Mouse (Mus musculus): Measurements from ENCODE around the gene Kif26a.

Kif26a gene

GRCm38 (mm10) chr12:112145875-112146651 lies at the start of gene Kif26a:
Gene Kif26a, plus strand, starts transcription at chr12:112146208.
- DNase-seq = peak in 1 of 2 experiments; percentile 21

DNA sequence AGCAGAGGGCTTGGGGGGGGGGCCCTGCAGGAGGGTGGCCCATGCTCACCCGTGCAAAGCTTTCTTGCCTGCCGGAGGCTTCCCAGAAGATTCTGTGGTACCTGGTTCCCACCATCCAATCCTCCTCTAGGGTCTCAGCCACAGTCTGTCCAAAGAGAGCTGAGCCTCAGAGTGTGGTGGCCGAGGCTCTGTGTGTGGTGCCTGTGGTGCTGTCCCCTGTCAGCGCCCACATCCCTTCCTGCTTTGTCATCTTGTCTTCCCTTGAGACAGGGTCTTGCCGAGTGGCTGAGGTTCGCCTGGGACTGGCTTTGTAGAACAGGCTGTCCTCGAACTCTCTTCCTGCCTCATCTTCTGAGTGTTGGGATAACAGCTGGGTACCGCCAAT lies 49.3 kb upstream of the Kif26a start:
- no peak for DNase-seq

GRCm38 (mm10) chr12:112100106-112100505 lies 45.9 kb upstream of the Kif26a start:
- DNase-seq = no peak

- no peak for DNase-seq
Observed at GRCm38 (mm10) chr12:112101045-112101444, 45.0 kb upstream of the Kif26a start.

- DNase-seq = no peak
Observed at GRCm38 (mm10) chr12:112103179-112103578, 42.8 kb upstream of the Kif26a start.

GRCm38 (mm10) chr12:112104890-112105289 lies 41.1 kb upstream of the Kif26a start:
- DNase-seq = no peak

- no peak for DNase-seq
Observed at GRCm38 (mm10) chr12:112106541-112106971, 39.5 kb upstream of the Kif26a start, which contains the start of gene Aspg. Gene Aspg, plus strand, starts transcription at chr12:112106679.

DNA sequence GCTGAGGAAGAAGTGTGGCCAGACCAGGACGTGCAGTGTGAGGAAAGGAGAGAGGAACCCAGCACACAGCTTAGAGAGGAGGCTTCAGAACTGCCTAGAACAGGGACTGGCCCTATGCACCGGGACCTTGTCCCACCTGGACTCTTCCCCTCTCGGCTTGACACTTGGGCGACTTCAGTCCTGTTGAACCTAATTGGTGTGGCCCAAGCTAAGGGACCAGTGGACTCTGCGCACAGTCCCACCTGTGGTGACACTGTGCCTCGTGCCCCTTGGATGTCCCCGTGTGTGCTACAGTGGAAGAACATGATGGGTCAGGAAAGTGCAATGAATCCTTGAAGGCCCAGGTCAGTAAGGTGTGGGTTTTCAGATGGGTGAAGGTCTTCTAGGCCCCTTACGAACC lies 38.3 kb upstream of the Kif26a start:
- no peak for DNase-seq

DNA sequence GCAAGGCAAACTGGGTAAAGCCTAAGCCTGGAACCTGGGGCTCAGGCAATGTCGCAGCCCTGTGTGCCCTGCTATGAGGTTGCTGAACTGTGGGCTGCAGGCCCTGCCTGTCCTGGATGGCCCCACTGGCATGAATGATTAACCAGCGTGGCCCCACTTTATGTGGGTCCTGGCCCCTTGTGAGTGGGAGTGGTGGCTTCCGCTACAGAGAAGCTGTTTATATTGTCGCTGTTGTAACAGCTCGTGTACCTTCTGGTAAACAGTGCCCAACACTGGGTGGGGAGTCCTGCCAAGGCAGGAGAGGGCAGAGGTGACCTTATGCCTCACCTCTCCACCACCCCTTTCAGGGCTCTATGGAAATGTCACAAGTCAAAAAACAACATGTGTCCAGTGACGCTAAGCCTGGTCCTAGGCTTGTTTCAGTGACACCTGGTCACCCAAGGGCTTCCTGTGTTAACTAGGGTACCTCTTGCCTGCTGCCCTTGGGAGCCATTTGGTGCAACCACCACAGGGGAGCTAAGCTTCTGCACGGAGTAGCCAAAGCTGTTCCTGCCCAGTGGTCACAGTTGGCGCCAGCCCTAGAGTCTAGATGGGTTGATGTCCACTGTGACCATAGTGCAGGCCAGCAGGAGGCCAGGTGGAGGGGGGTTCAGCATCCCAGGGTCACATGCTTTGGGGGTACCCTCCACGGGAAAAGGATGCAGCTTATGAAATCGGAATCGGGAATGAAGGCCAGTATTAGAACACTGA lies 37.1 kb upstream of the Kif26a start:
- DNase-seq = no peak

DNA sequence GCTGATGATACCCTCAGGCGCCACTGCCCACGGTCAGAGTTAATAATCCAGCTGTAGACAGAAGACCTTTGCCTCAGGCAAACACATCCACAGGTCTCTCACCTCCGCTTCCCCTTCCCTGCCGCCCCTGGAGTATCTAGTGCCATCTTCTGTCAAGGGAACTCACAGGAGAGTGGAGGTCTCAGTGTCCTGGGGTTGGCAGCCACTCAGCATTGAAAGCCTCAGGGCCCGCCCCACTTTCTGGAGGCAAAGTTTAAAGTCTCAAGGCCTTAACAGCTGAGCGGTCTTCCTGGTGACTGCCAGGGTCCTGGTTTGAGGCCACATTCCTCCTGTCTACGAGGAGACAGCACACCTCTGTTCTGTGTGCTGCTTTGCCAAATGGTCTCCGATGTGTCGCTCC lies 36.3 kb upstream of the Kif26a start:
- DNase-seq = no peak

DNA sequence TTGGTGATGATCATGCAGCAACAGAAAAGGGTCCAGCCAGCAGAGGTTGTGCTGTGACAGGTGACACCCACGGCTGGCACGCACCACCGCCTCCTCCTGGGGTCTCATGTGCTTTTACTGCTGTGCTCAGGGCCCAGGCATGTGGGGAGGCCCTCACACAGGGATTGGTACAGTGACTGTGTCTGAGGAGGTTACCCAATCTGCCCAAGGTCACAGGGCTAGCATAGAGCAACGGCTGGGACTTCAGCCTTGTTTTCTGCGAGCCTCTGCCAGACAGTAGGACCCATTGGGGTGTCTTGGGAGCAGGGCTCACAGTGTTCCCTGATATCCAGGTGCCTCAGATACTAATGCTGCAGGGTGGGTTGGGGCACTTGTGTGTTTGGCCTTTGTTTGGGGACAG lies 34.7 kb upstream of the Kif26a start:
- no peak for DNase-seq

GRCm38 (mm10) chr12:112112235-112112634 lies 33.8 kb upstream of the Kif26a start:
- DNase-seq = no peak

DNA sequence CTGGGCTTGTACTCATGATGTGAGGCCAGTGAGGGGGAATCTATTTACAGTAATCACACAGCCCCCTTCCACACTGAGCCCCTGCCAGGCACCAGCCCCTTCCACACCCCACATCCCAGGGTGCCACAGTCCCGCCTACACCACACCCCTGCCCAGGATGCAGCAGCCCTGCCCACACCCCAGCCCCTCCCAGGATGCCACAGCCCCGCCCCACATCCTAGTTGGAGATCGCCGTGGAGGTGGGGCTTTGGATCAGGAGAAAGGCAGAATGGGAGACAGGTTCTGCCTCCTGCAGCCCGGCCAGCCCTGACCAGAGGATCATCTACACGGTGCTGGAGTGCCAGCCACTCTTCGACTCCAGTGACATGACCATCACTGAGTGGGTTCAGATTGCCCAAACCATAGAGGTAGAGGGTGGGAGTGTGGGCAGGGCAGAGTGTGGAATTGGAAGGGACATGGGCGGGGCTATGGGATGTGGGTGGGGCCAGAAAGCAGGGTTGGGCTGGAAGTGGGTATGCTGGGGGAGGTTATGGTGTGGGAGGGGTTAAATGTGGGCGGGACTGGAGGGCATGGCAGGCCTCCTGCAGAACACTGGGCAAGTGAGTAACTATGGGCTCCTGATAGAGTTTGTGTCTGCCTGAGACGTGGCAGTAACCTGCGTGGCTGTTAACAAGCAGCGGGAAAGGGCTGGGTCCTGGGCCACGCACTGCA lies 33.2 kb upstream of the Kif26a start:
- no peak for DNase-seq

GRCm38 (mm10) chr12:112113710-112114109 lies 32.3 kb upstream of the Kif26a start:
- peak; percentile 20 to 38 for DNase-seq

DNA sequence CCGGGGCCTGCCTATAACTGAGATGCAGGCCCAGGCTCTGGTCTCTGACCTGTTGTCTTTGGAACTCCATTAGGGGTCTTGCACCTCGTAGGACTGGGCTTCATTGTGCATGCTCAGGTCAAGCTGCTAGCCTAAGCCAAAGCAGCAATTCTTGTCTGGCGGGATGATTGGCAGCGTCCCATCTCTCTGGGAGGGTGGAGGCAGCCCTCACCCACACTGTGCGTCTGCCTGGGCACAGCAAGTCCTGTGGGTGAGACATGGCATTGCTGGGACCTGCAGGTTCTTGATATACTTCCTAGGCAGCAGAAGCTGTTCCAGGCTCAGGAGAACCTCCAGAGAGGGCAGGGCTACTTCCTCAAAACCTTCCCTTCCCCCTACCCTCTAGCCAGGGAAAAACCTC lies 29.0 kb upstream of the Kif26a start:
- no peak for DNase-seq

DNA sequence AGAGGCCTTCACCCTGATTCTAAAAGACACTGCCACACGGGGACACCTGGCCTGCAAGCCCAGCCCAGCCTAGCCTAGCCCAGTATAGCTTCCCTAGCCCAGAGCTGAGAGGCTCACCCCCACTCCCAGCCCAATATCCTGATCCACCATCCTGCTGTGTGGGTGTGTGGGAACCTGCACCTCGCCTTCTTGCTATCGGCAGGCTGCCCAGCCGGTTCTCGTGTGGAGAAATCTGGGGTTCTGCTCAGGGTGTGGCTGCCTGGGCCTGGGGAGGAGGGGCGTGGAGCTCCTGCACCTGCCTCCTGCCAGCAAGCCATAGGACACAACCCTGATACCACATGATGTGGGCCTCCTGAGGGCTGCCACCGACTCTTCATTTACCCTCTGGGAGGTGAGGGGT lies 28.4 kb upstream of the Kif26a start:
- DNase-seq = no peak

DNA sequence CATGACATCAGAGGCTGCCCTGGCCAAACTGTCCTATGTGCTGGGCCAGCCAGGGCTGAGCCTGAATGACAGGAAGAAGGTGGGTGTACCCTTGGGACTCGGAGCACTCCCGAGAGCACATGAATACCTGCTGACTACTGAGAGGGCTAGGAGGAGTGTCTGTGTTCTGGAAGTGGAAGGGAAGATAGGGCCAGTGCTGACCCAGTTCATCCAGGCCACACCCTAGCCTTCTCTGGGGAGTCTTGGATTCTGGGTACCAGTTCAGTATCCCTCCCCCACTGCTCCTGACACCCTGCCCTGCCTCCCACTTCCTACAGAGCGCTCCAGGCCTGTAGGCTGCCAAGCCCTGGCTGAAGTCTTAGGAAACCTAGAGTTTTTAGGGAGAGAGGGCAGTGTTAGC lies 24.8 kb upstream of the Kif26a start:
- DNase-seq = no peak

DNA sequence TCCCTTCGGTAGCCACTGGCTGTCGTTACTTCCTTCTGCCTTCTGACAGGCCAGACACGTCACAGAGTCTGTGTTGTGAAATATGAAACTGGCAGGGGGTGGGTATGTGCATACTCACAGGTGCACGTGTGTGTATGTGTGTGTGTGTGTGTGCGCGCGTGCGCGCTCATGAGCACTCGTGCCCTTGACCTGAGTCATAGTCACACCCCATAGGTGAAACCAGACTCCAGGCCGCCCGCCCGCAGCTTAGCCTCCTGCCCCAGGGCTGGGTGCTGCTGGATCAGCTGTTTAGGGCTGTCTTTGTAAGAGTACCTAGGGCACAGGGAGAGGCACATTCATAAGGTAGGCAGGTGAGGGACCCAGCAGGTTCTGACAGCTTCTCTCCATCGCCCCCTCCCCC lies 20.1 kb upstream of the Kif26a start:
- no peak for DNase-seq

DNA sequence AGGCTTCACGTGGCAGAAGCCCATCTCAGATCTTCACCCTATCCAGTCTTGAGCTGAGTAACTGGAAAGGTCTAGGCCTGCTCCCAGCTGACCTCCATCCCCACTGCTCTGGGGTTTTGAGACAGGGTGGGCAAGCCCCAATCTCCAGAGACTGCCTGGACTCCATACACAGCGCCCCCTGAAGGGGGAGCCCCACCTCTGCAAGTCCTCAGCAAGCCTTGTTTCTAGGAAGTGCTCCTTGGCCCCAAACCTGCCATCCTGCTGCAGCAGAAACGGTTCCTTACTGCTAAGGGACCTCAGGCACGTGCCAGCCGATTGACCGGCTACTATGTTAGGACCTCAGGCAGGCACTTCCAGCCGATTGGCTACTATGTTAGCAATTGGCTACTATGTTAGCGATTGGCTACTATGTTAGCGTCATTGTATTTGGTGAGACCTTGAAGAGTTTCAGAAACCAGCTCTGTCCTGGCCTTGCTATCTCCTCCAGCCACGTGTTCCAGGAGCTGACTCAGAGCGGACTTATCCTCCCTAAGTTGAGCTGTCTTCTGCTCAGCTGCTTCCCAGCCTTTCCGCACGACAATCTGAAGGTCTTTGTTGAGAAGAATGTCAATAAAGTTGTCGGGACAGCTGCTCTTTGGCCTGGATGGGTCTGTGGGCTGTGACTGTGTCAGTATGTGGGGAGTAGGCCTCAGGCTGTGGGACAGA lies 18.9 kb upstream of the Kif26a start:
- DNase-seq = no peak

GRCm38 (mm10) chr12:112128526-112128925 lies 17.5 kb upstream of the Kif26a start:
- no peak for DNase-seq

GRCm38 (mm10) chr12:112129300-112129856 lies 16.6 kb upstream of the Kif26a start:
- DNase-seq = no peak

DNA sequence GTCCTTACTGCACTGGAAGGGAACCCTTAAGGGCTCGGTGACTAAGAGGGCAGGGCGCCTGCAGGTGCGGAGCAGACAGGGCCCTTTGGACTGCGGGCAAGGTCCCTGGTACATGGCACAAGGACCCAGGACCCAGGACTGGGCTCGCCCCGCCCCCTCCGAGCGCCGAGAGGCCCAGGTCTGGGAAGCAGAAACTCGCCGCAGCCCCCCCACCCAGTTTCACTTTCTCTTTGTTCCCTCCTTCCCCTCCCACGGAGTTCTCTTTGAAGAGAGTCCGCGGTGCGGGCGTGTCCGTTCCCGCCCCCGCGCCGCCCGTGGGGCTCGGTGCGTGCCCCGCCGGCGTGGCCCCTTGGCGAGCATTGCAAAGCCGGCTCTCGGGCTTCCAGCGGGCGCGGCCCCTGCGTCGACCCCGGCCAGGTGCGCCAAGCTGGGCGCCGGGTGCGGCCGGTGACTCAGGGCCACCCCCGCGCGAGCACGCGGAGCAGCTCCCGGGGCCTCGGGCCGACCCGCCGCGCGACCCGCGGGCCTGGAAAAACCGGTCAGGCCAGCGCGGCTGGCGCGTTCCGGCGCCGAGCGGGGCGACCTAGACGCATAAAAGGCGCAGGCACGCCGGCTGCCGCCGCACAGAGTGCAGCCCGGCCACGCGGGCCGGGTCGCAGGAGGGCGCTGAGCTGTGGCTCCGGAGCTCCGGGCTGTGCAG lies 15.7 kb upstream of the Kif26a start:
- DNase-seq = no peak

Measured in thymus, adult 18-20 months (tissue).